Mouse (Mus musculus): ENCODE results near the gene Zfp280d.

DNA sequence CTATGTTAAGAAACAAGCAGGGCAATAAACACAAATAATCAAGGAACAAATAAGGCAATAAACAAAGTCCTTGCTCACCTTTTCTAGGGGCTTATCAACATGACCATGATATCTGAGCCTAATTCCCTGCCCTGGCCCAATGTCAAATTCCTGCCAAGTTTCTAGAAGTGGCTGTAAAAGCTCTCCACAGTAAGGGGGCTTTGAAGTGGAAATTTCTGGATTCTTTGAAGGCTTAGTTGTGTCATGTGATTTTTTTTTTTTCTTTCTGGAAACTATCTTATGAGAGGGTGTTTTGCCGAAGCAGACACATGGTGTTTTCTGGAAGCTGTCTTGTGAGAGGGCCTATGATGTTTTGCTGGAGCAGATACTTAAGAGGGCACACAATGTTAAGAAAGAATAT lies 19.4 kb upstream of the Zfp280d start:
- TF ChIP-seq GATA1 (IDR thresholded peaks at IDR 0.05; ENCODE audit: low read length) (no peak), TAL1 (IDR thresholded peaks at IDR 0.05; ENCODE audit: low read length) (no peak)
